Mouse (Mus musculus) ES-E14 (cell line): ENCODE data around the gene Zmiz1. TPM values are rescaled to one million over a fixed set of nuclear protein-coding genes. Genes with fewer than 3 reads are reported as not detected.

Source experiments
- DNase-seq: peaks from one replicate; pipeline ENCODE4 v3.0.0-alpha.2; 2013; ENCODE audit warnings: low read depth, low spot score
- H3K27ac ChIP-seq: 2 replicates; pipeline ENCODE4 v1.5.1; 2012; ENCODE audit warnings: low read depth, mild to moderate bottlenecking, low read length, moderate library complexity, mixed read lengths; ENCODE audit not compliant: poor library complexity, insufficient read depth, severe bottlenecking
- H3K36me3 ChIP-seq: 2 replicates; pipeline ENCODE4 v1.6.1; 2012; ENCODE audit warnings: mild to moderate bottlenecking, low read length, moderate library complexity, mixed read lengths; ENCODE audit not compliant: control insufficient read depth, poor library complexity, insufficient read depth, severe bottlenecking
- H3K4me1 ChIP-seq, 2 experiments: fragments of 150-350 bp in 1 of 2; sonication (generic) in 1 of 2; 2 replicates each; pipeline ENCODE4 v1.6.1; 2012; ENCODE audit warnings: low read length in 2 of 2, mild to moderate bottlenecking in 1 of 2, mixed read lengths in 1 of 2; ENCODE audit not compliant: control insufficient read depth in 2 of 2, insufficient read depth in 2 of 2, poor library complexity in 1 of 2
- H3K4me3 ChIP-seq, 2 experiments: fragments of 150-350 bp in 1 of 2; sonication (generic) in 1 of 2; 2 replicates each; pipeline ENCODE4 v1.5.1; 2012; ENCODE audit warnings: low read length in 2 of 2, low read depth in 1 of 2, mild to moderate bottlenecking in 1 of 2, mixed read lengths in 1 of 2; ENCODE audit not compliant: insufficient read depth in 1 of 2, poor library complexity in 1 of 2, severe bottlenecking in 1 of 2
- H3K9ac ChIP-seq: 2 replicates; pipeline ENCODE4 v1.6.1; 2012; ENCODE audit warnings: low read depth, mild to moderate bottlenecking, low read length, mixed read lengths; ENCODE audit not compliant: poor library complexity, insufficient read depth, severe bottlenecking
- H3K9me3 ChIP-seq: fragments of 150-350 bp; sonication (generic); 2 replicates; pipeline ENCODE4 v1.6.1; 2012; ENCODE audit warnings: low read depth, mild to moderate bottlenecking, low read length; ENCODE audit not compliant: control insufficient read depth, insufficient read depth
- CHD2 ChIP-seq: IDR thresholded peaks from 2 replicates; pipeline ENCODE4 v1.6.1; 2014; ENCODE audit warnings: mild to moderate bottlenecking, low read depth, low read length, inconsistent platforms
- HCFC1 ChIP-seq: IDR thresholded peaks from 2 replicates; pipeline ENCODE4 v1.6.1; 2012; ENCODE audit warnings: low read length, inconsistent platforms, borderline replicate concordance; ENCODE audit not compliant: insufficient read depth
- MAFK ChIP-seq: IDR thresholded peaks from 2 replicates; pipeline ENCODE4 v1.6.1; 2014; ENCODE audit warnings: mild to moderate bottlenecking, low read depth, low read length, inconsistent platforms; ENCODE audit not compliant: insufficient read depth
- ZC3H11A ChIP-seq: IDR thresholded peaks from 2 replicates; pipeline ENCODE4 v1.6.1; 2012; ENCODE audit warnings: low read depth, mild to moderate bottlenecking, inconsistent platforms, low read length, borderline replicate concordance
- ZNF384 ChIP-seq: IDR thresholded peaks from 2 replicates; pipeline ENCODE4 v1.6.1; 2012; ENCODE audit warnings: low read depth, low read length, inconsistent platforms
- in situ Hi-C, 2 experiments: fragments of 600-800 bp; cut with MboI; formaldehyde crosslinking; loops; one replicate each; pipeline ENCODE4 v1.15.1; 2025; ENCODE audit warnings: low sequenced_read_pairs in 2 of 2, inconsistent platforms in 1 of 2; ENCODE audit not compliant: unreplicated experiment in 2 of 2
- total RNA-seq: library from RNA; depleted of rRNA; stranded (reverse); fragments of 300-350 nt; gene quantifications from 2 replicates; pipeline ENCODE4 v1.2.3, GENCODE M21; 2012

Zmiz1 gene
- total RNA-seq, 1 experiment = 16.9 TPM

DNA sequence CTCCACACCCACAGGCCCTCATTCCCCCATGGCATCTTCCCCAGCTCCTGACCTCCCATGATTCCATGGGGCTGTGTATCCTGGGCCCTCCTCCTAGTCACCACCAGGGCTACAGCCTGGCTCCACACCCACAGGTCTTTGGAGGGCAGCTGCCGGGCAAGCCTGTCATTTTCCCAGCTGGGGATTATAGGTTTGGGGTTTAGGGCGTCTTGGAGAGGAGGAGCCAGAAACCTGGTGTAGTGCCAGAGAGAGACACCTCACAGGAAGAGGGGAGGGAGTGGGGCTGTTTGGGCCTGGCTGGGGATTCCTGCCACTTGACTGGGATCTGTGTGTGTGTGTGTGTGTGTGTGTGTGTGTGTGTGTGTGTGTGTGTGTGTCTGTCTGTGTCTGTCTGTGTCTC, 92.7 kb downstream of the Zmiz1 start:
- H3K27ac ChIP-seq = no peak overlapping the region
- in situ Hi-C loops = loop anchor here (25.0 kb wide), 2 partner anchors 564 to 1039 kb away; no protein-coding TSS in a partner anchor
- no peaks in the 10 kb centered on the region for H3K9me3 ChIP-seq
- TF ChIP-seq ZNF384 = no peak
- TF ChIP-seq HCFC1 = no peak
- TF ChIP-seq CHD2 = no peak
- TF ChIP-seq ZC3H11A = no peak
- no peak for TF ChIP-seq MAFK
- no peaks in the 10 kb centered on the region for H3K36me3 ChIP-seq
- no peak overlapping the region for H3K9ac ChIP-seq
- DNase-seq = no peak
- H3K4me1 ChIP-seq = no peaks in the 10 kb centered on the region; a peak in 1 of 4 replicates
- no peak overlapping the region for H3K4me3 ChIP-seq

DNA sequence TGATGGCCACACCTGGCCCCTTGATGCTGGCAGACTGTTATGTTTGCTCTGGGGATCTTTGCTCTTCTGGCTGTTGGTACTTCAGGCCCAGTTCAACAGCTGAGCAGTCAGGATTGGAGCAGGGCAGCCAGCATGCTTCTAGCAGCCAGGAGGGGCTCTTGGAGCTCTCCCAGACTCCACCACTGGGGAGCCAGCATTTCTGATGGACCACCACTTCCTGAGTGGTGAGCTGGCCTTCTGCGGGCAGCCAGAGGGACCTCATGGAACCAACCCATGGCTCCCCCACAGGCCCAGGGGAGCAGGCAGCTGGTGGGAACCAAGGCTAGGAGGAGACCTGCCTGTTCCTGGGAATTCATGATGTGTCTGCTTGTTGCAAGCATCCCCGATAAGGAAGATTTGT, 94.4 kb downstream of the Zmiz1 start:
- Histone ChIP-seq H3K9me3 (no peaks in the 10 kb centered on the region), H3K36me3 (no peaks in the 10 kb centered on the region), H3K4me3 (no peak overlapping the region), H3K9ac (no peak overlapping the region), H3K4me1 (no peaks in the 10 kb centered on the region; a peak in 1 of 4 replicates), H3K27ac (no peak overlapping the region)
- in situ Hi-C loops = loop anchor here (25.0 kb wide), 2 partner anchors 566 to 1041 kb away; no protein-coding TSS in a partner anchor
- TF ChIP-seq ZNF384 (no peak), HCFC1 (no peak), MAFK (no peak), CHD2 (no peak)
- DNase-seq = no peak

DNA sequence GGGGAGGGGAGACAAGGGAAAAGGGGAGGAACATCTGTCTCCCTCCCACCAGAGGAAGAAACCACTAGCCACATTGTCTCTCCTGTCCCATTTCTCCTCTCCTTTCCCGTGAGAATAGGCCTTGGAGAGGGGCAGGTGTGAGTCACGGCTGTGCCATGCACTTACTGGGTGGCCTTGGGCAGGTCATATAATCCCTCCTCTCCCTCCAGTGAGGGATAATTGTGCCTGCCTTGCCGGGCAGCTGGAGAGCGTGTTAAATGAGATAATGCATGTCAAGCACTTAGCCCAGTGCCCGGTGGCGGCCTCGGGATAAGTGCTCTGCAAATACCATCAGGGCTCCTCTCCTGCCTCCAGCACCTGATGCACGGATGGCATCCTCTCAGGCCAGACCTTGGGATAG, 95.8 kb downstream of the Zmiz1 start:
- Histone ChIP-seq H3K4me3 (no peak overlapping the region), H3K9ac (no peak overlapping the region)

DNA sequence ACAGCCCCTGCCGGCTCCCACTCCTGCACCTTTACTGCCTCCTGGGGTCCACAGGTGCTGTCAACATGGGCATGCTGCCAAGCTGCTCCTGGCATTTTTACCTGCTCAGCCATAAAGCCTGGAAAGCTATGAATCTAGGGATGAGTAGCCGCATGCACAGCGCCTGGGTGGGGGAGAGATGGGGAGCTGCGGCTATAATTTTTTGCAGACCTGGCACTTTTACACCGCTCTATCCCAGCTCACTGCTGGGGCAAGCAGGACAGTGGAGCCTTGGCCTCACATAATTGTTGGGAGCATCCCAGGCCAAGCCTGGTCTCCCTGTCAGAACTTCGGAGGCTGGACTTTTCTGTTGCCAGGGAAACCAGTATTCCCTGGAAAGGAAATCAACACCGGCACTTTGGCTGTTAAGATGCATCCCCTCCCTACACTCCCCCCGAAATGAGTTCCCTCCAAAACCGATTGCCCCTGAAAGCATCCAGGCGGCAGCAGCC, 96.4 kb downstream of the Zmiz1 start:
- DNase-seq = no peak
- in situ Hi-C loops = loop anchor here (25.0 kb wide), 2 partner anchors 568 to 1043 kb away; no protein-coding TSS in a partner anchor
- no peaks in the 10 kb centered on the region for H3K36me3 ChIP-seq
- H3K4me1 ChIP-seq = no peaks in the 10 kb centered on the region; a peak in 1 of 4 replicates
- no peak overlapping the region for H3K4me3 ChIP-seq
- TF ChIP-seq MAFK = 0 out of 2 replicates have a peak, but pooled peaks have one; percentile 22
- no peak for TF ChIP-seq CHD2
- H3K9ac ChIP-seq = no peak overlapping the region
- H3K9me3 ChIP-seq = no peaks in the 10 kb centered on the region
- H3K27ac ChIP-seq = no peak overlapping the region

More for the DNA sequence above, 95.8 kb downstream of the Zmiz1 start:
- Histone ChIP-seq H3K36me3 (no peaks in the 10 kb centered on the region), H3K9me3 (no peaks in the 10 kb centered on the region), H3K4me1 (no peaks in the 10 kb centered on the region; a peak in 1 of 4 replicates), H3K27ac (no peak overlapping the region)
- in situ Hi-C loops = loop anchor here (25.0 kb wide), 2 partner anchors 567 to 1042 kb away; no protein-coding TSS in a partner anchor
- no peak for DNase-seq
- TF ChIP-seq HCFC1 = no peak
- TF ChIP-seq ZNF384 = no peak
- no peak for TF ChIP-seq CHD2
- no peak for TF ChIP-seq MAFK
- TF ChIP-seq ZC3H11A = no peak

DNA sequence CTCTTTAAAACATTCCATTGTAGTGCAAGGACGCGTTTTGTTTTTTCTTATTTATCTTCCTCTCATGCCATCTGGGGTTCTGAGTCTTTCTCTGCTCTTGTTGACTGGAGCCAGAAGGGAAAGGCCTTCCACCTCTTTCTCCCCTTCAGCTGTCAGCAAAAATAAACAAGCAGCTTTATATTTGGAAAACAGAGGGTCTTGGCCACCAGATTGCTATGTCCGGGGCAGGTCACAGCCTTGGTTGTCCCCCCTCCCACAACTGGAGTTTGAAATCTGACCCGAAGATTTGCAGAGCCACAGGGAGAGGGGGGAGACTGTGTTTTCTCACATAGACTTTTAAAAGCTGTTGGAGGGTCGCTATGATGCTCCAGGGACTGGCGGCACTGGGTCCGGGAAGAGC, 96.9 kb downstream of the Zmiz1 start:
- TF ChIP-seq ZNF384 (no peak), HCFC1 (no peak)
- Histone ChIP-seq H3K4me3 (no peak overlapping the region), H3K36me3 (no peaks in the 10 kb centered on the region), H3K27ac (no peak overlapping the region), H3K9ac (no peak overlapping the region), H3K4me1 (no peaks in the 10 kb centered on the region; a peak in 1 of 4 replicates), H3K9me3 (no peaks in the 10 kb centered on the region)
- DNase-seq = no peak
- in situ Hi-C loops = loop anchor here (25.0 kb wide), 2 partner anchors 569 to 1044 kb away; no protein-coding TSS in a partner anchor
